Mouse (Mus musculus): ENCODE measurements at regions not wholly inside any gene's neighbourhood (a gene's known extent, or its start where the extent isn't known, plus 50 kb on each side); places are given as distances from the start of the nearest gene placed in this dataset.

- no peak for DNase-seq (ENCODE audit: low spot score in 2 of 2)
These were observed 448.5 kb downstream of the Tmtc2 start for GRCm38 (mm10) chr10:105125736-105126135.

DNA sequence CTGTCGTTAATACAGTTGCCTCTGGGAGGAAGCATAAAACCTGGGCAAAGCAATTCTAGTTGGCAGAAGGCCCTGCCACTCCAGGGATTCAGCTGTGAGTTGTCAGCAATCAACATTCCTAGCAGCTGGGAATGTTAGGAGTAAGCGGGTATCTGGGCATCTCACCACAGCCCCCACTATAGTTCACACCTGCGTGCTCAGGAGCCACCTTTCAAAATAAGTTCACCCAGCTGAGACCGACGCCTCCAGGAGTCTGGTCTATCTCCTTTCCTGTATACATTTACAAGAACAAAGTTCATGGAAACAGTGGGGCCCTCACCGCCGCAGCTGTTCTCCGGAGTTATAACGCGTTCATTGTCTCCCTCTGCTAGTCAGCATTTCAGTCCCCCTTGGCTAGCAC, 454.0 kb downstream of the Tmtc2 start:
- DNase-seq (ENCODE audit: low spot score in 2 of 2) = peak in 1 of 2 experiments; percentile 6

- DNase-seq (ENCODE audit: low spot score in 2 of 2) = no peak
These were observed 458.1 kb downstream of the Tmtc2 start for GRCm38 (mm10) chr10:105116138-105116537.

- no peak for DNase-seq (ENCODE audit: low spot score in 2 of 2)
These were observed 459.3 kb downstream of the Tmtc2 start for GRCm38 (mm10) chr10:105114927-105115326.

DNA sequence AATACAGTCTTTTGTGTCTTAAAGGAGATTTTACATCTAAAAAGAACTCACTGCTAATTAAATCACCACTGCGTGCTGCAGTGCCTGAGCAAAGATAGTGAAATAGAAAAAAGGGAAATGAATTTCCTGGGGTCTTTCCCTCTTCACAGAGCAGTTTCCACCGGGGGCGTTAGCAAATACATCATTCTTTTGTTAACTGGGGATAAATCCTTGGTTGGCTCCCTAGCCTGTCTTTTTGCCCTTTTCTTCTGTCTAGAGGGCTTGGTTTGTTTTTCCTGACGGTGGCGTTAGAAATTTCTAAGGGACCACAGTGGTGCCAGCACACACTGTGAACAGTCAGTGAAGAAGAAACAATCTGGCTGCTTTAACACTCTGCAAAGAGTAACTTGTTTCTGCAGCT, 464.0 kb downstream of the Tmtc2 start:
- no peak for DNase-seq (ENCODE audit: low spot score in 2 of 2)

DNA sequence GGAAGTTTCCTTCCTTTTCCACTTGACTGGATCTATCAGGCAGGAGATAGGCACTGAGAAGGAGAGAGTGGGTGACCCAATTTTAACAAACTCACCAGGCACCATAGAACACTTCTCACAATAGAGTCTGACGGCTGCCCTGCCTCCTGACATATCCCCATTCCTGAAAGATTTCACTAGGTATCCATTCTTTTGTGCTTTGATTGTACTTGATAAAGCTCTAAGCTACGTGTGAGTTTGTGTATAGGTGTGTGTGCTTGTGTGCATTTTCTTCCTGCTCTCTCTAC, 477.3 kb downstream of the Tmtc2 start:
- no peak for DNase-seq (ENCODE audit: low spot score in 2 of 2)

DNA sequence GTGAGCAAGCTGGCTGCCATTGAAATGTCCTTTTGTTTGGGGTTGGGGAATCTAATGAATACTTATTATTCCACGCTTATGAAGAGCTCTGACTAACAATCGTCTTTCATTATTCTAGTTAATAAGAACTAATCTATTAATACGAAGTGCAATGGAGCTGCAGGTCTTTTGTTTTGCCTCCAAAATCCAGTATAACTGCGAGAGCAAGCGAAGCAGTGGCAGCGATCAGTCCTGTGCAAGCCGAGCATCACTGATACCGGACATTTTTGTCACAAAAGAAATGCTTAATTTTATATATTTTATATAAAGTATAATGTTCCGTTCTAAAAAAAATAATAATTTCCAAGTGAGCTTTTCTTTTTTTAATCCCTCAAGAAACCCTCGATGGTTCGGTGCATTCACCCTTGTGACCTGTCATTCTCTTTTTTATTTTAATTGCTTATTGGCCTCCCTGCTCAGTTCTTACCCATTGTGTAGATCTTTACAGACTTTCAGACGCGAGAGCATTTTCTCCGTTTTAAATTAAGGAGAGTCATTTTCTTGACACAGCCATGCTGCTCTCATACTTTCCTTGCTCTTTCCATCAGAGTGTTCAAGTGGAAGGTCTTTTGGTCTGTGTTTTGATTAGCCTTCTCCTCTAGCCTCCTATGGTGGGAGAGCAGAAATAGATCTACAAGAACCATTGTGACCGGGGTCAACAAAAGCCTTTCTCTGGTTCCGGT, 477.8 kb downstream of the Tmtc2 start:
- DNase-seq (ENCODE audit: low spot score in 2 of 2) = no peak

GRCm38 (mm10) chr10:105095800-105096199, 478.5 kb downstream of the Tmtc2 start:
- DNase-seq (ENCODE audit: low spot score in 2 of 2) = no peak

GRCm38 (mm10) chr10:105076892-105077291, 497.4 kb downstream of the Tmtc2 start:
- no peak for DNase-seq (ENCODE audit: low spot score in 2 of 2)

- no peak for DNase-seq (ENCODE audit: low spot score in 2 of 2)
These were observed 539.4 kb downstream of the Tmtc2 start for GRCm38 (mm10) chr10:105034711-105035386.

DNA sequence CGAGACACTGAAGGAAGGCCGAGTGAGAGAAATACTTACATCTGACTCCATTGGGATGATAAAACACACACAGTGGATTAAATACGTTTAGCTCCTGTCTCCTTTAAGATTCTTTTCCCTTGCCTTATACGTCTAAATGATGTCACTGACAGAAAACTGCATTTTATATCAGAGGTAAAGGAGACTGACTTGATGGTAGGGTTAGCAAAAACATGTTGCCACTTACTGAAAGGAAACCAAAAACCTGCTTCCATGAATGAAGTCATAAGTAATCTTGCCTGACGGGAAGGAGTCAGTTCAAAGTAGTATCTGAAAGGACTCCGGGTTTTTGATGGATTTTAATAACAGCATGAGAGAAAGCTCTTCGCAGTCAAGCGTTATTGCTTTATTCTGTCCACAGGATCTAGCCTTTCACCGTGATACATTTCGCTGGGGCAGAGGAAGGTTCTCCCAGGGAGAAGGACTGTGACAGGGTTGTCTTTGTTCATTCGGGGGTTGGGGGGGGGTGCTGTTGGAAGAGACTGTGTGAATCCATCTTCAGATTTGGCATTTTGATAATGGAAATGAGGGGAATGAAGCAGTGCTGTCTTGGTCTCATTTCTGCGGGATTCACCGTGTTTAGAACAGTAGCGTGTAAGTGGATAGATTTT, 553.7 kb downstream of the Tmtc2 start:
- DNase-seq (ENCODE audit: low spot score in 2 of 2) = no peak

DNA sequence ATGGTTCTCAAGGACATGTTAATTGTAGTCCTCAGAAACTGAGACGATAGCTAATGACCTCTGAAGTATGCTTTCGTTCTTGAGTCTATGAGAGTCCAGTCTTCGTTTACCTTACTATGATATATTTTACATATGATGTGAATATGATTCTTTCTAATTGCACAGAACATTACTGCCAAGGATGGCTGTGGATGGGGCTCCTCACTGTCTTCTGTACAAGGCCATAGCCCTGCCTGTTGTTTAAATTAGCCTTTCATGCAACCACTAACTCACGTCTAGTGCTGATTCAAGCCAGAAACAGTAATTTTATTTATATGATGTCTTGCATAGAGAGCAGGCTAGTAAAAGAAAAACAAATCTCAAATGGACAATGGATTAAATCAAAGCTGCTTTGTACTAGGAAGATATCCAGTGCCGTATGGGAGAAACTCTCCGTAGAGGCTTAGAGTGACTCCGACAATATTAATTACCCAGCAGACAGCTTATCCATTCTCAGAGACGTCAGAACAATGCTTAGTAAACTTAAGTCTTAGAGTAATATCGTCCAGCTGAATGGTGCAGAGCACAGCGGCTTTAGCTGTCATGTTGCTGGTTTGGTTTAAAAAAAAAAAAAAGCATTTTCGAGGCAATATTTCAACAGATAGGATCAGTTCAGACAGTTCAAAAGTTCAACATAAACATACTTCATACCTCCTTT, 554.3 kb downstream of the Tmtc2 start:
- DNase-seq (ENCODE audit: low spot score in 2 of 2) = no peak
